Comparison of ENCODE assay signal across 34 mouse cellular contexts in genomic region chr1:140305344-140305743, GRCm38 (mm10). TPM values are rescaled to one million over a fixed set of nuclear protein-coding genes. Genes with fewer than 3 reads are reported as not detected.
"Had no signal": no experiment of that assay in that cellular context is flagged by ENCODE, and none has a peak within 500 bp of the region (broad histone marks: within the 10 kb centered on the region; RNA-seq: fewer than 3 reads in every experiment).

No protein-coding gene starts in this region.

- H3K9me3 ChIP-seq: heart, embryonic 15.5 days; hindbrain, embryonic 15.5 days; intestine, embryonic 15.5 days had no signal

- H3K4me3 ChIP-seq: heart, embryonic 13.5 days; heart, embryonic 15.5 days; hindbrain, embryonic 10.5 days; hindbrain, embryonic 12.5 days; hindbrain, embryonic 13.5 days; hindbrain, embryonic 15.5 days; intestine, embryonic 15.5 days; kidney, embryonic 15.5 days; layer of hippocampus, adult 2 months; left cerebral cortex, adult 2 months had no signal

- H3K4me2 ChIP-seq: heart, embryonic 13.5 days; heart, embryonic 15.5 days; hindbrain, embryonic 12.5 days; hindbrain, embryonic 13.5 days; hindbrain, embryonic 14.5 days; hindbrain, embryonic 15.5 days; intestine, embryonic 15.5 days; kidney, embryonic 15.5 days had no signal

- H3K36me3 ChIP-seq: heart, embryonic 15.5 days; hindbrain, embryonic 10.5 days; hindbrain, embryonic 12.5 days; hindbrain, embryonic 13.5 days; hindbrain, embryonic 15.5 days; intestine, embryonic 15.5 days; kidney, embryonic 15.5 days had no signal

- H3K4me1 ChIP-seq: heart, embryonic 13.5 days; heart, embryonic 15.5 days; hindbrain, embryonic 10.5 days; hindbrain, embryonic 12.5 days; hindbrain, embryonic 13.5 days; hindbrain, embryonic 15.5 days; intestine, embryonic 15.5 days; kidney, embryonic 15.5 days had no signal

- DNase-seq: heart, postnatal 10 days; heart, postnatal 14 days; heart, postnatal 36 days; heart, postnatal 4 days; kidney, adult 11 months; kidney, adult 18-20 months; kidney, adult 2 months; kidney, adult 8-10 months; kidney, adult 9 months; kidney, postnatal 10 days; kidney, postnatal 14 days; kidney, postnatal 25 days; kidney, postnatal 36 days; kidney, postnatal 4 days; layer of hippocampus, adult 9-11 months; layer of hippocampus, postnatal 36 days had no signal

- H3K27me3 ChIP-seq: heart, embryonic 13.5 days; heart, embryonic 15.5 days; hindbrain, embryonic 12.5 days; hindbrain, embryonic 13.5 days; hindbrain, embryonic 15.5 days; intestine, embryonic 15.5 days; kidney, embryonic 15.5 days had no signal

- H3K9ac ChIP-seq: heart, embryonic 13.5 days; heart, embryonic 15.5 days; hindbrain, embryonic 12.5 days; hindbrain, embryonic 13.5 days; hindbrain, embryonic 14.5 days; hindbrain, embryonic 15.5 days; intestine, embryonic 15.5 days; kidney, embryonic 15.5 days had no signal

- ATAC-seq: hindbrain, embryonic 16.5 days; hindbrain, postnatal 0 days; inflammation-experienced regulatory T-cells, adult 6 months; intestine, embryonic 15.5 days; intestine, embryonic 16.5 days; intestine, postnatal 0 days had no signal

- H3K27ac ChIP-seq: heart, embryonic 13.5 days; heart, embryonic 15.5 days; hindbrain, embryonic 10.5 days; hindbrain, embryonic 12.5 days; hindbrain, embryonic 13.5 days; hindbrain, embryonic 14.5 days; hindbrain, embryonic 15.5 days; hindbrain, postnatal 0 days; intestine, embryonic 15.5 days; kidney, postnatal 0 days; layer of hippocampus, adult 2 months; left cerebral cortex, adult 2 months had no signal

RNA-seq across cellular contexts. Expression of gene Kcnt2, which starts 59.4 kb away (rescaled TPM):
- total RNA-seq: hematopoietic stem cell, adult 5-6 weeks had no signal
- polyA plus RNA-seq: inflammation-experienced regulatory T-cells, adult 6 months had no signal
